Mouse (Mus musculus): ENCODE data around the gene Myo10.

GRCm38 (mm10) chr15:25811834-25812250 lies 189.5 kb downstream of the Myo10 start:
- TF ChIP-seq CTCF (IDR thresholded peaks at IDR 0.05; ENCODE audit: low read depth, low read length), result no peak
- TF ChIP-seq POLR2A (IDR thresholded peaks at IDR 0.05; ENCODE audit: extremely low read depth, insufficient read depth, low read length), result no peak

Measured in liver, adult 2 months (tissue).